Mouse (Mus musculus): ENCODE results near the gene Ube2j1.

GRCm38 (mm10) chr4:33062981-33063380 lies 31.8 kb downstream of the Ube2j1 start, which contains the start of gene Gabrr2:
- TF ChIP-seq CTCF (IDR thresholded peaks at IDR 0.05; ENCODE audit: low read depth, low read length) (no peak), GATA2 (IDR thresholded peaks at IDR 0.05; ENCODE audit: borderline replicate concordance, low read depth, low read length) (no peak), GATA1 (IDR thresholded peaks at IDR 0.05; ENCODE audit: borderline replicate concordance, low read length) (no peak), TAL1 (conservative IDR thresholded peaks at IDR 0.05; ENCODE audit: low read depth, low read length) (no peak)
